Mouse (Mus musculus) urinary bladder, postnatal 36 days (tissue): ENCODE data around the gene Dgkd.

ENCODE experiments used
- DNase-seq, 2 experiments: peaks; one replicate each; pipeline ENCODE4 v3.0.0; 2022; ENCODE audit warnings: low spot score in 2 of 2, mixed read lengths in 1 of 2

The Dgkd gene

GRCm38 (mm10) chr1:87880856-87881255 lies 27.8 kb downstream of the Dgkd start:
- no peak for DNase-seq

- DNase-seq: no peak
Observed at GRCm38 (mm10) chr1:87881726-87882125, 28.6 kb downstream of the Dgkd start.

GRCm38 (mm10) chr1:87882554-87882953 lies 29.5 kb downstream of the Dgkd start:
- no peak for DNase-seq

- no peak for DNase-seq
Observed at GRCm38 (mm10) chr1:87890960-87891359, 37.9 kb downstream of the Dgkd start.

GRCm38 (mm10) chr1:87891634-87892033 lies 38.5 kb downstream of the Dgkd start:
- DNase-seq: no peak

GRCm38 (mm10) chr1:87892499-87892898 lies 39.4 kb downstream of the Dgkd start:
- no peak for DNase-seq

- no peak for DNase-seq
Observed at GRCm38 (mm10) chr1:87893414-87893813, 40.3 kb downstream of the Dgkd start.

GRCm38 (mm10) chr1:87896921-87897320 lies 43.8 kb downstream of the Dgkd start:
- no peak for DNase-seq

- DNase-seq: no peak
Observed at GRCm38 (mm10) chr1:87899701-87900100, 46.6 kb downstream of the Dgkd start.

- DNase-seq: peak in 1 of 2 experiments; percentile 31
Observed at GRCm38 (mm10) chr1:87900979-87901378, 47.9 kb downstream of the Dgkd start.

GRCm38 (mm10) chr1:87902186-87902585 lies 49.1 kb downstream of the Dgkd start:
- no peak for DNase-seq

- DNase-seq: no peak
Observed at GRCm38 (mm10) chr1:87906361-87906956, 53.4 kb downstream of the Dgkd start.

- DNase-seq: no peak
Observed at GRCm38 (mm10) chr1:87908006-87908405, 54.9 kb downstream of the Dgkd start.

GRCm38 (mm10) chr1:87908736-87909135 lies 55.6 kb downstream of the Dgkd start:
- no peak for DNase-seq

GRCm38 (mm10) chr1:87909565-87909964 lies 56.5 kb downstream of the Dgkd start:
- no peak for DNase-seq

GRCm38 (mm10) chr1:87910428-87910827 lies 57.3 kb downstream of the Dgkd start:
- DNase-seq: no peak

GRCm38 (mm10) chr1:87913356-87913755 lies 60.3 kb downstream of the Dgkd start:
- no peak for DNase-seq

- DNase-seq: no peak
Observed at GRCm38 (mm10) chr1:87917361-87917760, 64.3 kb downstream of the Dgkd start.

- DNase-seq: no peak
Observed at GRCm38 (mm10) chr1:87918061-87918460, 65.0 kb downstream of the Dgkd start.

- no peak for DNase-seq
Observed at GRCm38 (mm10) chr1:87920056-87920614, 67.0 kb downstream of the Dgkd start.

- peak; percentile 24 to 37 for DNase-seq
Observed at GRCm38 (mm10) chr1:87922666-87923065, 69.6 kb downstream of the Dgkd start.

- no peak for DNase-seq
Observed at GRCm38 (mm10) chr1:87924888-87925287, 71.8 kb downstream of the Dgkd start.

GRCm38 (mm10) chr1:87929730-87930129 lies 76.6 kb downstream of the Dgkd start:
- no peak for DNase-seq

GRCm38 (mm10) chr1:87933051-87933450 lies 80.0 kb downstream of the Dgkd start:
- DNase-seq: no peak
